Mouse (Mus musculus) stomach, postnatal 0 days (tissue): Measurements from ENCODE around the gene Ruvbl2. TPM values are rescaled to one million over a fixed set of nuclear protein-coding genes. Genes with fewer than 3 reads are reported as not detected.
"Not testable (repeated sequence)": the region's sequence is repeated elsewhere in the genome, so short reads cannot be mapped to it uniquely, and the experiment has no call there.

Experiments
- ATAC-seq: fragments of 200-750 bp; cut with Nextera tagmentation; 2 replicates; pipeline ENCODE4 v1.8.0; 2017; ENCODE audit not compliant: low FRiP score, low TSS enrichment
- DNase-seq: peaks from one replicate; pipeline ENCODE4 v3.0.0-alpha.2; 2016; ENCODE audit warnings: low spot score
- H3K27ac ChIP-seq: fragments of 300-500 bp; sonication (generic); replicated peaks from 2 replicates; pipeline ENCODE4 v1.5.1; 2014; ENCODE audit warnings: mild to moderate bottlenecking, control low read depth
- H3K27me3 ChIP-seq: fragments of 300-500 bp; sonication (generic); 2 replicates; pipeline ENCODE4 v1.6.1; 2014; ENCODE audit warnings: low read length; ENCODE audit not compliant: control insufficient read depth, insufficient read depth
- H3K36me3 ChIP-seq: fragments of 300-500 bp; sonication (generic); 2 replicates; pipeline ENCODE4 v1.6.1; 2014; ENCODE audit warnings: low read length, mixed read lengths; ENCODE audit not compliant: control insufficient read depth, insufficient read depth
- H3K4me1 ChIP-seq: fragments of 300-500 bp; sonication (generic); replicated peaks from 2 replicates; pipeline ENCODE4 v1.6.1; 2014; ENCODE audit warnings: antibody characterized with exemption; ENCODE audit not compliant: control insufficient read depth, insufficient read depth
- H3K4me2 ChIP-seq: fragments of 300-500 bp; sonication (generic); replicated peaks from 2 replicates; pipeline ENCODE4 v1.6.1; 2014; ENCODE audit warnings: low read depth, mild to moderate bottlenecking, control low read depth, moderate library complexity
- H3K4me3 ChIP-seq: fragments of 300-500 bp; sonication (generic); 2 replicates; pipeline ENCODE4 v1.5.1; 2014; ENCODE audit warnings: low read depth, low read length, control low read depth
- H3K9ac ChIP-seq: fragments of 300-500 bp; sonication (generic); 2 replicates; pipeline ENCODE4 v1.6.1; 2014; ENCODE audit warnings: mild to moderate bottlenecking, low read length, control low read depth, mixed read lengths
- H3K9me3 ChIP-seq: fragments of 300-500 bp; sonication (generic); 2 replicates; pipeline ENCODE4 v1.6.1; 2016; ENCODE audit warnings: low read length; ENCODE audit not compliant: control insufficient read depth
- CTCF ChIP-seq: IDR thresholded peaks from 2 replicates; pipeline ENCODE4 v1.5.1; 2016; ENCODE audit warnings: antibody characterized with exemption, low read depth, mild to moderate bottlenecking, moderate library complexity
- EP300 ChIP-seq: optimal IDR thresholded peaks from 2 replicates; pipeline ENCODE3; 2016; ENCODE audit warnings: antibody characterized with exemption
- WGBS: fragments of 180-500 bp; shearing (Covaris S2); extraction: QIAGEN DNeasy Blood & Tissue Kit; methylation state at CpG from one replicate; pipeline ENCODE4 v1.1.7; 2014; 5-methylcytosine and 5-hydroxymethylcytosine counted together
- polyA plus RNA-seq: library from polyadenylated mRNA; unstranded; fragments of >200 nt; fragmentation: Nextera tagmentation; extraction: Ambion mirVana; gene quantifications from 2 replicates; pipeline ENCODE4 v1.2.1, GENCODE M21; 2015

The Ruvbl2 gene
- polyA plus RNA-seq = 46.2 and 46.7 TPM in 2 replicates

GRCm38 (mm10) chr7:45437521-45438276 is at the start of gene Ruvbl2:
Gene Ruvbl2, minus strand, starts transcription at chr7:45438096.
- TF ChIP-seq EP300 = no peak
- TF ChIP-seq CTCF = peak; percentile 66
- H3K9ac ChIP-seq = 0 out of 2 replicates have a peak within 1 kb of the TSS, but pooled peaks have one; percentile 38
- DNase-seq = peak; percentile 70

DNA sequence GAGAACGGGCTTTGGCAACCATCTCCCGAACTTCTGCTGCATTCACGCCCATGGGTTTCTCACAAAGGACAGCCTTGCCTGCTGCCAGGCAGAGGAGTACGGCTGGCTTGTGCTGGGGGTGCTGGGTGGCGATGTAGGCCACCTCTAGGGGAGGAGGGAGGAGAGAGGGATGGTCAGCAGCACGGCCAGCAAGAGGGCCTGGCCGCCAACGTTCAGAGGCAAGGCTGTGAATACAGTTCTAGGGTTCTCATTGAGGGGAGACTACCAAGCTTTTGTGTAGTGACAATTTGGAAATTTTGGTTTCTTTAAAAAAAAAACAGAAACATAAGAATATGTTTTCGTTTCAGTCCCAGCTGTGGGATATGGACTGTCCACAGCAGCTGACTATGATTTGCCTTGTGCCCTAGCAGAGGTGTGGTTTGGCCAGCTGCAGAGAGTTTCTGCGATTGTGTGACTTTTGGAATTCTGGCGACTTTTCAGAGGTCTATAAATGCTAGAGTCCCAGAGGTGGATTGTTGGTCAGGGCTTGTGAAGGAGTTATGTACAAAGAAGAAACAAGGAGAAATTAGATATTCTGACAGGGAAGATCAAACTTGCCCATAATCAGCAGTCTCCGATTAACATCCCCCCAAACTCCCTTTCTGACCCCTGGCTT is 49.0 kb upstream of the Ruvbl2 start, which contains the start of gene Gm45808:
Gene Gm45808, minus strand, starts transcription at position 51 of the 655 bp plus-strand sequence.
- Histone ChIP-seq H3K4me3 (no peak within 1 kb of the TSS), H3K36me3 (no peaks in the 10 kb centered on the region), H3K27ac (no peak within 1 kb of the TSS), H3K4me1 (no peaks in the 10 kb centered on the region), H3K4me2 (no peak within 1 kb of the TSS), H3K27me3 (no peaks in the 10 kb centered on the region), H3K9me3 (no peaks in the 10 kb centered on the region), H3K9ac (no peak within 1 kb of the TSS)
- no peak for TF ChIP-seq EP300
- no peak for TF ChIP-seq CTCF
- ATAC-seq (no peak), DNase-seq (no peak)
- WGBS = 75% methylated on average over 12 of the region's 12 CpGs

More at GRCm38 (mm10) chr7:45437521-45438276, at the start of gene Ruvbl2:
- H3K4me3 ChIP-seq = 0 out of 2 replicates have a peak within 1 kb of the TSS, but pooled peaks have one; percentile 6
- H3K36me3 ChIP-seq = 0 out of 2 replicates have a peak, but pooled peaks cover 3% of the 10 kb centered on the region
- peaks cover 9% of the 10 kb centered on the region for H3K4me1 ChIP-seq
- H3K4me2 ChIP-seq = peak within 1 kb of the TSS; percentile 29
- no peaks in the 10 kb centered on the region for H3K9me3 ChIP-seq
- H3K27me3 ChIP-seq = no peaks in the 10 kb centered on the region
- 23% methylated on average over 19 of the region's 19 CpGs for WGBS
- no peak for ATAC-seq
- no peak within 1 kb of the TSS for H3K27ac ChIP-seq

- DNase-seq = no peak
- H3K36me3 ChIP-seq = no peaks in the 10 kb centered on the region
- H3K9me3 ChIP-seq = no peaks in the 10 kb centered on the region
- no peaks in the 10 kb centered on the region for H3K27me3 ChIP-seq
- 52% methylated on average over 7 of the region's 7 CpGs for WGBS
- ATAC-seq = no peak
- H3K4me3 ChIP-seq = no peak overlapping the region
- no peak overlapping the region for H3K9ac ChIP-seq
- H3K27ac ChIP-seq = no peak overlapping the region
- no peaks in the 10 kb centered on the region for H3K4me1 ChIP-seq
- no peak for TF ChIP-seq EP300
- TF ChIP-seq CTCF = no peak
- no peak overlapping the region for H3K4me2 ChIP-seq
Observed at GRCm38 (mm10) chr7:45486158-45486557, 48.3 kb upstream of the Ruvbl2 start.

DNA sequence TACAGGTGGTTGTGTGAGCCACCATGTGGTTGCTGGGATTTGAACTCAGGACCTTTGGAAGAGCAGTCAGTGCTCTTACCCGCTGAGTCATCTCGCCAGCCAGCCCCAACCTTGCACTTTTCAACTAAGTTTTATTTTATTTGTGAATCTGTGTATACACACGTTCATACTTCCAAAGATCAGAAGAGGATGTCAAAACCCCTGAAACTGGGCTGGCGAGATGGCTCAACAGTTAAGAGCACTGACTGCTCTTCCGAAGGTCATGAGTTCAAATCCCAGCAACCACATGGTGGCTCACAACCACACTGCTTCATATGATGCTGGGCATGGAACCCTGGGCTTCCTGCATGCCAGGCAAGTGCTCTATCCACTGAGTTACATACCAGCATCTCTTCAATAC is 47.1 kb upstream of the Ruvbl2 start:
- H3K4me1 ChIP-seq, H3K36me3 ChIP-seq, H3K9ac ChIP-seq, DNase-seq, H3K4me2 ChIP-seq, H3K9me3 ChIP-seq, H3K4me3 ChIP-seq, H3K27ac ChIP-seq, ATAC-seq, H3K27me3 ChIP-seq: not testable (repeated sequence)
- 89% methylated on average over 5 of the region's 5 CpGs for WGBS

DNA sequence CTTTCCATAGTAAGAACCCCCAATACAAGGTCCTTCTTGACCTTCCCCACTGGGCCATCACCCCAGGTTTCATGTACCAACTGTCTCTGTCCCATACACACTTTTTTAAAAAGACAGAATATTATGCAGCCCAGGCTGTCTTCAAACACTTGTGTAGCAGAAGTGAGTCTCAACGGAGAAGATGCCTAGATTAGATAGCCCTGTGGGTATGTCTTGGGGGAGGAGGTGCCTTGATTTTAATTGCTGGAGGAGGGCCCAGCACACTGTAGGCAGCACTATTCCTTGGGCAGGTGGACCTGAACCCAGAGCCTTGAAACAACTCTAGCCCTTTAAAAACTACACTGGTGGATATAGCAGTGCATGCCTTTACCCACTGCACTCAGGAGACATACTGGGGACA is 44.3 kb upstream of the Ruvbl2 start:
- Histone ChIP-seq H3K27ac (no peak overlapping the region), H3K36me3 (no peaks in the 10 kb centered on the region), H3K27me3 (no peaks in the 10 kb centered on the region), H3K4me3 (no peak overlapping the region), H3K9me3 (no peaks in the 10 kb centered on the region), H3K4me2 (no peak overlapping the region), H3K9ac (no peak overlapping the region), H3K4me1 (no peaks in the 10 kb centered on the region)
- 63% methylated on average over 1 of the region's 1 CpGs for WGBS
- DNase-seq (no peak), ATAC-seq (no peak)
- TF ChIP-seq CTCF = no peak
- no peak for TF ChIP-seq EP300

- H3K9ac ChIP-seq = no peak within 1 kb of the TSS
- WGBS = 50% methylated on average over 15 of the region's 15 CpGs
- ATAC-seq (peak; percentile 71), DNase-seq (peak; percentile 65)
- H3K27ac ChIP-seq = no peak within 1 kb of the TSS
- no peaks in the 10 kb centered on the region for H3K9me3 ChIP-seq
- no peak within 1 kb of the TSS for H3K4me2 ChIP-seq
- H3K4me1 ChIP-seq = no peaks in the 10 kb centered on the region
- TF ChIP-seq EP300 (no peak), CTCF (no peak)
- no peaks in the 10 kb centered on the region for H3K36me3 ChIP-seq
- no peak within 1 kb of the TSS for H3K4me3 ChIP-seq
- no peaks in the 10 kb centered on the region for H3K27me3 ChIP-seq
Observed at GRCm38 (mm10) chr7:45481374-45481927, 43.6 kb upstream of the Ruvbl2 start, which contains the start of gene Tulp2. Gene Tulp2, plus strand, starts transcription at chr7:45481877.

DNA sequence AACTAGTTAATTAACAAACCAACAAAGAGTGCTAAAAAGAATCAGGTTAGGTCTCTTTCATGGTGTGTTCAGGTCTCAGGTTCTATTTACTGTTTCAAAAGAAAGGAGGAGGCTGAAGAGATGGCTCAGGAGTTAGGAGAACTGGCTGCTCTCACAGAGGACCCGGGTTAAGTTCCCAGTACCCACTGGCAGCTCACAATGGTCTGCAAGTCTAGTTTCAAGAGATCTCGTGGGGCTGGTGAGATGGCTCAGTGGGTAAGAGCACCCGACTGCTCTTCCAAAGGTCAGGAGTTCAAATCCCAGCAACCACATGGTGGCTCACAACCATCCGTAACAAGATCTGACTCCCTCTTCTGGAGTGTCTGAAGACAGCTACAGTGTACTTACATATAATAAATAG is 42.4 kb upstream of the Ruvbl2 start:
- not testable (repeated sequence) for H3K27ac ChIP-seq, H3K4me2 ChIP-seq, H3K4me1 ChIP-seq, ATAC-seq, H3K4me3 ChIP-seq, H3K36me3 ChIP-seq, H3K9me3 ChIP-seq, DNase-seq, H3K9ac ChIP-seq, H3K27me3 ChIP-seq
- WGBS = 79% methylated on average over 3 of the region's 4 CpGs
